Mouse (Mus musculus): Measurements from ENCODE around the gene Xpc. TPM values are rescaled to one million over a fixed set of nuclear protein-coding genes. Genes with fewer than 3 reads are reported as not detected.

Xpc gene
- polyA plus RNA-seq, 1 experiment from 2014 or later = 25.7 TPM

DNA sequence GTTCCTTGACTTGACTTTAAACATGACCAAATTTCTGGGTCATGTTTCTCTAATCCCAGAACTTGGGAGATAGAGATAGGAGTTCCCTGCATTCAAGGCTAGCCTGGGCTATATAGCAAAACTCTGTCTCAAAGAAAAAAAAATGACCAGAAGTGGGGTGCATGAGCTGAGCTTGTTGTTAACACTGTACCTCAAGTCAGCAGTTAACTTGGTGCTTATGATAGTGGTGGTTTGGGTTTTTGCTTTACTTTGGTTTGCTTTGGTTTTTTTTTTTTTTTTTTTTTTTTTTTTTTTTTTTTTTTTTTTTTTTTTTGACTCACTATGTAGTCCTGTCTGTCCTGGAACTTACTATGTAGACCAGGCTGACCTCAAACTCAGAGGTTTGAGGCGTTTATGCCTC, 31.6 kb upstream of the Xpc start:
- peaks cover 6% of the 10 kb centered on the region; the same call in 1 of the 2 replicates for H3K4me1 ChIP-seq (ENCODE audit: control insufficient read depth, insufficient read depth, low read length)
- ATAC-seq (ENCODE audit: insufficient number of reproducible peaks, low FRiP score, low TSS enrichment, low read depth) (no peak), DNase-seq (ENCODE audit: low spot score) (no peak)
- H3K4me2 ChIP-seq (ENCODE audit: low read depth, severe bottlenecking) = no peak overlapping the region
- H3K36me3 ChIP-seq (ENCODE audit: control insufficient read depth, insufficient read depth, low read length) = no peaks in the 10 kb centered on the region
- no peaks in the 10 kb centered on the region for H3K27me3 ChIP-seq (ENCODE audit: control insufficient read depth, insufficient read depth, low read length)
- no peak overlapping the region for H3K27ac ChIP-seq (replicated peaks; ENCODE audit: low read depth, low read length)
- no peaks in the 10 kb centered on the region for H3K9me3 ChIP-seq (ENCODE audit: control insufficient read depth, low read length)
- no peak overlapping the region for H3K4me3 ChIP-seq (ENCODE audit: low read depth, low read length)
- no peak overlapping the region for H3K9ac ChIP-seq (ENCODE audit: low read length)
- 54% methylated on average over 1 of the region's 1 CpGs for WGBS

DNA sequence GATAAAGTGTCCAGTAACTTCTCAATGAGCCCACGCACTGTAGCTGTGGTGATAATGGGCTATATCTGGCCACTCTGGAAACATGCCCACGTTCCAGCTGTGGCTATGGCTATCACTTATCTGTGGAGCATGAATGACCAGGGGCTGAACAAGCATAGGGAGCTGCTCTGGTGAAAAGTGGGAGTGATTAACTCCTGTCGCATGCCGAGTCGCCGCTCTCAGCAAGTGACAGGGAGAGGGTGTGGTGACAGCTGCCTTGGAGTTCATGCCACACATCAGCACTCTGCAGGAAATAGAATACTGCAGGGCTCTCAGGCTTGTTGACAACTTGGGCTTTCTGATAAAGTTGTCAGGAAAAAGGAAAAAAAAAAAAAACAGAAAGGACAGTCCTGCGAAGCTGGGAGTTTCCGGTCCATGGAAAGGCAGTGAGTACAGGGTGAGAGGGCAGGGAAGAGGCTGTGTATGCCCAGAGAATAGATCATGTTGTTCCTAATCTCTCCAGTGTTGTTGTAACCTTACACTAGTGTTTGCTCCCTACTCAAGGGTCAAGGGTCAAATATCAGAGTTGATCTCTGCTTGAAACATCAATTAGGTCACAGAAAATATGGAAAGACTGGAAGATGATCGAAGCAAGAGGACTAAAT, 30.7 kb upstream of the Xpc start:
- no peak for DNase-seq (ENCODE audit: low spot score)
- Histone ChIP-seq H3K27ac (replicated peaks; ENCODE audit: low read depth, low read length) (no peak overlapping the region), H3K4me1 (ENCODE audit: control insufficient read depth, insufficient read depth, low read length) (peaks cover 6% of the 10 kb centered on the region; the same call in 1 of the 2 replicates)

DNA sequence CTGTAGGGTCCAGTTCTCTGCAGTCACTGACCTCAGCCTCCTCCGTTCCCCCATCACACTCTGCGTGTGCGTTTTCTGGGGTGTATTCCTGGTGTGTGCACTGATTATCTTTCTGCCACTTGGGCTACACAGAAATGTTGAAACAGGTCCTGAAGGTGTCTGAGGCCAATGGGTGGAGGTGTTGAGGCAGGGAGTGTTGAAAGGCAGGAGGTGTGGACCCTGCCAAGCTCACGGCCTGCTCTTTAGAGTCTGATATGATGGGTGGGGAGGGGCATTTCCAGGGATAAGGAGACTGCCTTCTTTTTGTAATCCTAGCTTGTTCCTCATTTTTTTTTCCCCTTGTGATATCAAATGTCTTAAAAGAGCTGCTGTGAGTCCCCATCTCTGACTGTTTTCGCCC, 27.4 kb upstream of the Xpc start:
- no peak overlapping the region for H3K4me2 ChIP-seq (ENCODE audit: low read depth, severe bottlenecking)
- H3K9ac ChIP-seq (ENCODE audit: low read length) = no peak overlapping the region
- no peaks in the 10 kb centered on the region for H3K36me3 ChIP-seq (ENCODE audit: control insufficient read depth, insufficient read depth, low read length)
- no peak for DNase-seq (ENCODE audit: low spot score)
- no peaks in the 10 kb centered on the region for H3K9me3 ChIP-seq (ENCODE audit: control insufficient read depth, low read length)
- H3K4me1 ChIP-seq (ENCODE audit: control insufficient read depth, insufficient read depth, low read length) = peaks cover 2% of the 10 kb centered on the region; the same call in 1 of the 2 replicates
- no peaks in the 10 kb centered on the region for H3K27me3 ChIP-seq (ENCODE audit: control insufficient read depth, insufficient read depth, low read length)
- WGBS = 89% methylated on average over 5 of the region's 5 CpGs
- no peak overlapping the region for H3K4me3 ChIP-seq (ENCODE audit: low read depth, low read length)
- H3K27ac ChIP-seq (replicated peaks; ENCODE audit: low read depth, low read length) = no peak overlapping the region
- ATAC-seq (ENCODE audit: insufficient number of reproducible peaks, low FRiP score, low TSS enrichment, low read depth) = no peak

More for the DNA sequence above, 30.7 kb upstream of the Xpc start:
- Histone ChIP-seq H3K9me3 (ENCODE audit: control insufficient read depth, low read length) (no peaks in the 10 kb centered on the region), H3K4me3 (ENCODE audit: low read depth, low read length) (no peak overlapping the region), H3K27me3 (ENCODE audit: control insufficient read depth, insufficient read depth, low read length) (no peaks in the 10 kb centered on the region), H3K9ac (ENCODE audit: low read length) (no peak overlapping the region), H3K4me2 (ENCODE audit: low read depth, severe bottlenecking) (no peak overlapping the region), H3K36me3 (ENCODE audit: control insufficient read depth, insufficient read depth, low read length) (no peaks in the 10 kb centered on the region)
- no peak for ATAC-seq (ENCODE audit: insufficient number of reproducible peaks, low FRiP score, low TSS enrichment, low read depth)
- 58% methylated on average over 9 of the region's 9 CpGs for WGBS

DNA sequence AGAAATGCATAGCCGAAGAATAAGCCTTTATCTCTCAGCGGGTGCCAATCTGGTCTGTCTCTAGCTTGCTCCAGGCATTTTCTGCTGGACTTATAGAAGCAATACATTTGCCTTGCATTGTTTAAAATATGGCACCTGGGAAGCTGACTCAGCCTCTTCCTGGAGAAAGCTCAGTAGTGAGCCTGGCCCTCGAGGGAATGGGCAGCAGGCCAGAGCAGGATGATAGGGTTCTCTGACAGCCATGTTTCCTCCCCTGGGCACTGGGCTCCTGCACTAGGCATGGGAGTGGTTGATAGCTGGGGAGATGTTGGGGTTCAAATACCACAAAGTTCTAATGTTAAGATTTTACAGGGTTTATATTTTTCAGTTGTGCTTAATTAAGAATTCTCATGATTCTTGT, 25.6 kb upstream of the Xpc start:
- H3K9me3 ChIP-seq (ENCODE audit: control insufficient read depth, low read length) = no peaks in the 10 kb centered on the region
- no peak for DNase-seq (ENCODE audit: low spot score)
- no peak overlapping the region for H3K4me3 ChIP-seq (ENCODE audit: low read depth, low read length)
- no peaks in the 10 kb centered on the region for H3K27me3 ChIP-seq (ENCODE audit: control insufficient read depth, insufficient read depth, low read length)
- 78% methylated on average over 3 of the region's 3 CpGs for WGBS
- H3K9ac ChIP-seq (ENCODE audit: low read length) = no peak overlapping the region
- ATAC-seq (ENCODE audit: insufficient number of reproducible peaks, low FRiP score, low TSS enrichment, low read depth) = no peak
- H3K4me1 ChIP-seq (ENCODE audit: control insufficient read depth, insufficient read depth, low read length) = peaks cover 2% of the 10 kb centered on the region; the same call in 1 of the 2 replicates
- no peak overlapping the region for H3K4me2 ChIP-seq (ENCODE audit: low read depth, severe bottlenecking)
- no peak overlapping the region for H3K27ac ChIP-seq (replicated peaks; ENCODE audit: low read depth, low read length)
- H3K36me3 ChIP-seq (ENCODE audit: control insufficient read depth, insufficient read depth, low read length) = no peaks in the 10 kb centered on the region

DNA sequence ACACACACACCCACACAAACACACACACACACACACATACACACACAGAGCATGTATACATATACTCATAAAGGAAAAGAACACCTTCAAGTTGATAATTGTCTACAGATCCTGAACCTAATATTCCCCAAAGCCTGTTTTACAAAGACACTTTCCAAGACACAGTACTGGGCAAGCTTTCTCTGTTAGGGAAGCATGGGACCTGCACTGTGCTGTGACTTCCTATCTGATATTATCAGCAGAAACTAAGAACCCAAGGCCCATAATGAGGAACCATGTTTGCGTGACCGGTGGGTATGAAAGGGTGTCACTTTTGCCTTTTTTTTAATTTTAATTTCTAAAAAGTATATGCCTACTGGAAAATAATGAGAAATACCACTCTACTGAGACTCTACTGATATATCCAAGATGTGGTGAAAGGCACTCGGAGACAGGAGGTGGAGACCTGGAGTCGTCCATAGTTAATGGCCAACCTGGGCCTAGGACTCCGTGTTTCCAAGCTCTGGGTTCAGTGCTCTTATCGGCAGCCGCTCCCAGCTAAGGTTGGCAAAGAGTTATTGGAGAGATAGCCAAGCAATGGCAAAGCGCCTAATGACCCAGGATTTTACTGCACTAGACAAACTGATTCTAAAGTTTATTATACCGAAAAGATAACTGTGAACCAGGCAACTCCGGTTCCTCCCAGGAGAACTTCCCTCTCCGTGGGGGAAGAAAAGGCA, 20.5 kb upstream of the Xpc start:
- Histone ChIP-seq H3K36me3 (ENCODE audit: control insufficient read depth, insufficient read depth, low read length) (no peaks in the 10 kb centered on the region), H3K4me3 (ENCODE audit: low read depth, low read length) (no peak overlapping the region), H3K4me2 (ENCODE audit: low read depth, severe bottlenecking) (no peak overlapping the region), H3K27ac (replicated peaks; ENCODE audit: low read depth, low read length) (no peak overlapping the region), H3K4me1 (ENCODE audit: control insufficient read depth, insufficient read depth, low read length) (no peaks in the 10 kb centered on the region), H3K27me3 (ENCODE audit: control insufficient read depth, insufficient read depth, low read length) (no peaks in the 10 kb centered on the region), H3K9ac (ENCODE audit: low read length) (no peak overlapping the region), H3K9me3 (ENCODE audit: control insufficient read depth, low read length) (no peaks in the 10 kb centered on the region)
- WGBS = 89% methylated on average over 11 of the region's 11 CpGs
- DNase-seq (ENCODE audit: low spot score) (no peak), ATAC-seq (ENCODE audit: insufficient number of reproducible peaks, low FRiP score, low TSS enrichment, low read depth) (no peak)

DNA sequence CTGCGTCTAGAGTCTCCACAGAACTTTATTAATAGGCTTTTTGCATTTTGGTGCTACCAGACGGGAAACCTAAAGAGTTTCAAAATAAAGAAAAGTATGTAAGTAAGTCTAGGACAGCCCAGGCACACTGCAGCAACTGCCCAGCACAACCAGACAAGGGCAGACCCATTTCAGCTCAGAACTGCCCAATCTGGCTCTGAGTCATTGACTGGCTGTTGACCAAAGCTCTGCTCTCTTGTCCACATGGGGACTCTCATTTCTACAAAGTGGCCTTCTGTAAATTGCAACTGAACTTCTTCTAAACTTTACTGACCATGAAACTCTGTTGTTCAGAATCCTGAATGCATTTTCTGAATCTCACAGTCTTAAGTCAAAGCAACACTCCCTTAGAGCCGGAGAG, 19.5 kb upstream of the Xpc start:
- no peaks in the 10 kb centered on the region for H3K27me3 ChIP-seq (ENCODE audit: control insufficient read depth, insufficient read depth, low read length)

DNA sequence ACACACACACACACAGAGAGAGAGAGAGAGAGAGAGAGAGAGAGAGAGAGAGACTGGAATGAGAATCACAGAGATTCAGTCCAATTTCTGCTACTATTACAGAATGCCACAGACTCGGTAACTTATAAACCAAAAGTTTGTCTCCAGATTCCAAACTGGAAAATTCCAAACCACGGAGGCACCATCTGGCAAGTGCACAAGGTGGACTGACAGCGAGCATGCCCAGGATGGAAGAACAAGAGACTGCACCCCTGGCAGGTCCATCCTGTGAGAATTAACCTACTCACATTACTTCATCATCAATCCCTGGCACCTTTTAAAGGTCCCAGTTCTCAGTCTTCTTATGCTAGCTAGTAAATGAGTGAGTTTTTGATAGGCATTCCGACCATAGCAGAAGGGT, 18.6 kb upstream of the Xpc start:
- DNase-seq (ENCODE audit: low spot score) (no peak), ATAC-seq (ENCODE audit: insufficient number of reproducible peaks, low FRiP score, low TSS enrichment, low read depth) (no peak)
- no peaks in the 10 kb centered on the region for H3K9me3 ChIP-seq (ENCODE audit: control insufficient read depth, low read length)
- no peak overlapping the region for H3K9ac ChIP-seq (ENCODE audit: low read length)
- H3K27ac ChIP-seq (replicated peaks; ENCODE audit: low read depth, low read length) = no peak overlapping the region
- no peak overlapping the region for H3K4me3 ChIP-seq (ENCODE audit: low read depth, low read length)
- H3K27me3 ChIP-seq (ENCODE audit: control insufficient read depth, insufficient read depth, low read length) = no peaks in the 10 kb centered on the region
- no peaks in the 10 kb centered on the region for H3K4me1 ChIP-seq (ENCODE audit: control insufficient read depth, insufficient read depth, low read length)
- no peaks in the 10 kb centered on the region for H3K36me3 ChIP-seq (ENCODE audit: control insufficient read depth, insufficient read depth, low read length)
- 82% methylated on average over 4 of the region's 4 CpGs for WGBS
- H3K4me2 ChIP-seq (ENCODE audit: low read depth, severe bottlenecking) = no peak overlapping the region

More for the DNA sequence above, 19.5 kb upstream of the Xpc start:
- no peak overlapping the region for H3K27ac ChIP-seq (replicated peaks; ENCODE audit: low read depth, low read length)
- H3K4me2 ChIP-seq (ENCODE audit: low read depth, severe bottlenecking) = no peak overlapping the region
- ATAC-seq (ENCODE audit: insufficient number of reproducible peaks, low FRiP score, low TSS enrichment, low read depth) (no peak), DNase-seq (ENCODE audit: low spot score) (no peak)
- H3K36me3 ChIP-seq (ENCODE audit: control insufficient read depth, insufficient read depth, low read length) = no peaks in the 10 kb centered on the region
- whole genome bisulfite sequencing = 76% methylated on average over 3 of the region's 3 CpGs
- H3K4me1 ChIP-seq (ENCODE audit: control insufficient read depth, insufficient read depth, low read length) = no peaks in the 10 kb centered on the region
- no peaks in the 10 kb centered on the region for H3K9me3 ChIP-seq (ENCODE audit: control insufficient read depth, low read length)
- no peak overlapping the region for H3K9ac ChIP-seq (ENCODE audit: low read length)
- H3K4me3 ChIP-seq (ENCODE audit: low read depth, low read length) = no peak overlapping the region

DNA sequence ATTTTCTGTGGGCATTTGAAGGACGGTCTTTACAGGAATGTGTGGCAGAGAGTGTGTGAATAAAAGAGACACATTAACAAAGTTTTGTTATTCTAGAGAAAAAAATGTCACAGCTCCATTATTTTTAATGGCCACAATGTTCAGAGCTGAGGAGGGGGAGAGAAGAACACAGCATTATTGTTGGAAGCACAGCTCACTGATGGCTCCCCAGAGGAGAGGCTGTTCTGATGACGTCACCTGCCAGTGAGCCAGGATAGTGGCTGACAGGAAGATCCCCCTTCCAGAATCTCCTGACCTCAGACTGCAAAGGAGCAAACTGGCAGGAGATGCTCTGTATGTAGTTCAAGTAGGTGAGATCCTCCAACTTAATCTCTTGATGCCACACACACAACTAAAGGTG, 18.1 kb upstream of the Xpc start:
- Histone ChIP-seq H3K4me3 (ENCODE audit: low read depth, low read length) (no peak overlapping the region), H3K9ac (ENCODE audit: low read length) (no peak overlapping the region), H3K9me3 (ENCODE audit: control insufficient read depth, low read length) (no peaks in the 10 kb centered on the region), H3K27ac (replicated peaks; ENCODE audit: low read depth, low read length) (no peak overlapping the region), H3K4me1 (ENCODE audit: control insufficient read depth, insufficient read depth, low read length) (no peaks in the 10 kb centered on the region), H3K27me3 (ENCODE audit: control insufficient read depth, insufficient read depth, low read length) (no peaks in the 10 kb centered on the region), H3K36me3 (ENCODE audit: control insufficient read depth, insufficient read depth, low read length) (no peaks in the 10 kb centered on the region), H3K4me2 (ENCODE audit: low read depth, severe bottlenecking) (no peak overlapping the region)
- ATAC-seq (ENCODE audit: insufficient number of reproducible peaks, low FRiP score, low TSS enrichment, low read depth) (no peak), DNase-seq (ENCODE audit: low spot score) (no peak)
- WGBS = 57% methylated on average over 2 of the region's 2 CpGs
